Mouse (Mus musculus): ENCODE data around the gene Trmt5. TPM values are rescaled to one million over a fixed set of nuclear protein-coding genes. Genes with fewer than 3 reads are reported as not detected.
A peak's percentile ranks its signal among the peaks of the same experiment; 100 is the strongest.

Gene Trmt5
- polyA plus RNA-seq, 1 experiment: not detected

DNA sequence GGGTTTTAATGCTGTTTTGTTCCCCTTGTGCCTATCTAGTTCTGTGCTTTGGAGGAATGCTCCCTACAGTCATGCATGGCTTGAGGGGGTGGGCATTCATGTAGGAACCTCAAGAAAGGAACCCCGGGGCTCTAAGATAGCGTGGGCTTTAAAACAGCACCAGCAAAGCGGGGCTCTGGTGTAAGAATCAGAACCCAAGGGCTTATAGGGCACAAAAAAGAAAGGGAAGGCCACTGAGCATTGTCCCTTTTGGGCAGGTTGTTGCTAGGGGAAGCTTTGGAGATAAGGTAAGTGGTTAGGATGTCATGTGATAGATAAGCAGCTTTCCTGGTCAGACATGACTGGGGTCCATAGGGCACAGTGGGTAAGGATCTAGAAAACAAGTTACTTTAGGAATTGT lies 2.1 kb upstream of the Trmt5 start:
- Histone ChIP-seq H3K4me3 (ENCODE audit: insufficient read depth, low read depth, low read length) (no peak overlapping the region), H3K27ac (ENCODE audit: insufficient read depth, low read depth, low read length) (no peak overlapping the region), H3K4me1 (ENCODE audit: control insufficient read depth, insufficient read depth, low read length) (peaks cover 7% of the 10 kb centered on the region; the same call in 1 of the 2 replicates)
- TF ChIP-seq POLR2A (IDR thresholded peaks at IDR 0.05; ENCODE audit: insufficient read depth, low read depth, low read length) (no peak), CTCF (IDR thresholded peaks at IDR 0.05; ENCODE audit: insufficient read depth, low read depth, low read length) (no peak)
- 96% methylated on average over 3 of the region's 3 CpGs for WGBS

GRCm38 (mm10) chr12:73287609-73288008 lies 1.1 kb upstream of the Trmt5 start:
- no peak overlapping the region for H3K27ac ChIP-seq (ENCODE audit: insufficient read depth, low read depth, low read length)

GRCm38 (mm10) chr12:73274921-73275320 lies 11.6 kb downstream of the Trmt5 start:
- no peak for TF ChIP-seq CTCF (IDR thresholded peaks at IDR 0.05; ENCODE audit: insufficient read depth, low read depth, low read length)
- no peak for TF ChIP-seq POLR2A (IDR thresholded peaks at IDR 0.05; ENCODE audit: insufficient read depth, low read depth, low read length)
- H3K4me1 ChIP-seq (ENCODE audit: control insufficient read depth, insufficient read depth, low read length): no peaks in the 10 kb centered on the region
- WGBS: 98% methylated on average over 3 of the region's 3 CpGs
- no peak overlapping the region for H3K4me3 ChIP-seq (ENCODE audit: insufficient read depth, low read depth, low read length)
- H3K27ac ChIP-seq (ENCODE audit: insufficient read depth, low read depth, low read length): no peak overlapping the region

More at GRCm38 (mm10) chr12:73287609-73288008, 1.1 kb upstream of the Trmt5 start:
- Histone ChIP-seq H3K4me3 (ENCODE audit: insufficient read depth, low read depth, low read length) (peak overlapping the region; percentile 83), H3K4me1 (ENCODE audit: control insufficient read depth, insufficient read depth, low read length) (peaks cover 7% of the 10 kb centered on the region; the same call in 1 of the 2 replicates)
- 65% methylated on average over 8 of the region's 8 CpGs for WGBS
- TF ChIP-seq POLR2A (IDR thresholded peaks at IDR 0.05; ENCODE audit: insufficient read depth, low read depth, low read length) (no peak), CTCF (IDR thresholded peaks at IDR 0.05; ENCODE audit: insufficient read depth, low read depth, low read length) (no peak)

DNA sequence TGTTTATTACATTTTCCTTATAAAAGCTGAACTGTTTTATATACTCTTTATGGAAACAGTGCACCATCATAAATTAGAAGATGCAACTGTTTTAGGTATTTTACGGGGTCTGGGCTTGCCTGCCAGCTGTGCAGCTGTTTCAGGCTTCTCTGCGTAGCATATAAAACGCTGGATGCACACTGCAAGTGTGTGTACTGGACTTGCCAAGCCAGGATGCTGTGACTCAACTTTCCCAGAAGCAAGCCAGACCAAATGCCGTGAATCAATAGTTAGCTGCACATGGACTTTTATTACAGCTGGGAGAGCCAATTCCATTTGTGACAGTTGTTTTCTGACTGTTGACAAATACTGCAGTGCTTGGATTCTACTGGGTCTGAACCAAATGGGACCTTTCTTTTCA lies 16.6 kb downstream of the Trmt5 start:
- Histone ChIP-seq H3K27ac (ENCODE audit: insufficient read depth, low read depth, low read length) (no peak overlapping the region), H3K4me1 (ENCODE audit: control insufficient read depth, insufficient read depth, low read length) (no peaks in the 10 kb centered on the region), H3K4me3 (ENCODE audit: insufficient read depth, low read depth, low read length) (no peak overlapping the region)
- whole genome bisulfite sequencing: 67% methylated on average over 4 of the region's 4 CpGs
- TF ChIP-seq CTCF (IDR thresholded peaks at IDR 0.05; ENCODE audit: insufficient read depth, low read depth, low read length) (no peak), POLR2A (IDR thresholded peaks at IDR 0.05; ENCODE audit: insufficient read depth, low read depth, low read length) (no peak)

GRCm38 (mm10) chr12:73269531-73269930 lies 17.0 kb downstream of the Trmt5 start:
- H3K27ac ChIP-seq (ENCODE audit: insufficient read depth, low read depth, low read length): no peak overlapping the region
- H3K4me3 ChIP-seq (ENCODE audit: insufficient read depth, low read depth, low read length): no peak overlapping the region
- no peak for TF ChIP-seq POLR2A (IDR thresholded peaks at IDR 0.05; ENCODE audit: insufficient read depth, low read depth, low read length)
- H3K4me1 ChIP-seq (ENCODE audit: control insufficient read depth, insufficient read depth, low read length): no peaks in the 10 kb centered on the region
- 95% methylated on average over 3 of the region's 3 CpGs for WGBS

GRCm38 (mm10) chr12:73268497-73268896 lies 18.0 kb downstream of the Trmt5 start:
- no peak for TF ChIP-seq CTCF (IDR thresholded peaks at IDR 0.05; ENCODE audit: insufficient read depth, low read depth, low read length)
- TF ChIP-seq POLR2A (IDR thresholded peaks at IDR 0.05; ENCODE audit: insufficient read depth, low read depth, low read length): no peak
- H3K4me3 ChIP-seq (ENCODE audit: insufficient read depth, low read depth, low read length): no peak overlapping the region
- H3K4me1 ChIP-seq (ENCODE audit: control insufficient read depth, insufficient read depth, low read length): no peaks in the 10 kb centered on the region
- WGBS: 84% methylated on average over 1 of the region's 1 CpGs
- no peak overlapping the region for H3K27ac ChIP-seq (ENCODE audit: insufficient read depth, low read depth, low read length)

GRCm38 (mm10) chr12:73266597-73266996 lies 19.9 kb downstream of the Trmt5 start:
- Histone ChIP-seq H3K4me1 (ENCODE audit: control insufficient read depth, insufficient read depth, low read length) (no peaks in the 10 kb centered on the region), H3K4me3 (ENCODE audit: insufficient read depth, low read depth, low read length) (no peak overlapping the region), H3K27ac (ENCODE audit: insufficient read depth, low read depth, low read length) (no peak overlapping the region)
- WGBS: 89% methylated on average over 1 of the region's 1 CpGs
- no peak for TF ChIP-seq CTCF (IDR thresholded peaks at IDR 0.05; ENCODE audit: insufficient read depth, low read depth, low read length)
- TF ChIP-seq POLR2A (IDR thresholded peaks at IDR 0.05; ENCODE audit: insufficient read depth, low read depth, low read length): no peak

DNA sequence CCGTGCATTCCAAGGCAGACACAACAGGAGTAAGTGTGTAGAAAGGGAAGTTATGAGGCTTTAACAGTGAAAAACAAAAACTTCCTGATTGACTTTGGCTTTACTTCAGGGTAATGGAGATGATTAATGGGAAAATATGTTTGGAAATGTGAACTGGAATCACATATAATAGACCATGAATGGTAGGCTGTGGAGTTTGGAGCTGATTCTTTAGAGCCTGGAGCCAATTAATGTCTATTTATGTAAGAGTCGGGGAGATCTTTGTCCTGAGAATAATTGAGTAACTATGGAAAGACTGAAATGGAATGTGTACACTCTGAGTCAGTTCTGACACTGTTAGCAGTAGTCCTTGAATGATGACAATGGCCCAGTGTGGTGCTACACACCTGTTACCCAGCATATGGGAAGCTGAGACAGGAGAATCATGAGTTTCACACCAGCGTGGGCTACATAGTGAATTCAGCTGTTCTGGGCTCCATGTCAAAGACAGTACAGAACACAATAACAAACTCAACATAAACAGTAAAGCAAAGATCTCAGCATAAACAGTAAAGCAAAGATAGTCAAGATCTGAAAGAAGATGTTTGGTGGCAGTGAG lies 21.0 kb downstream of the Trmt5 start:
- WGBS: 51% methylated on average over 3 of the region's 3 CpGs
- no peaks in the 10 kb centered on the region for H3K4me1 ChIP-seq (ENCODE audit: control insufficient read depth, insufficient read depth, low read length)
- H3K4me3 ChIP-seq (ENCODE audit: insufficient read depth, low read depth, low read length): no peak overlapping the region
- TF ChIP-seq CTCF (IDR thresholded peaks at IDR 0.05; ENCODE audit: insufficient read depth, low read depth, low read length): no peak
- TF ChIP-seq POLR2A (IDR thresholded peaks at IDR 0.05; ENCODE audit: insufficient read depth, low read depth, low read length): no peak
- no peak overlapping the region for H3K27ac ChIP-seq (ENCODE audit: insufficient read depth, low read depth, low read length)

GRCm38 (mm10) chr12:73260339-73260738 lies 26.2 kb downstream of the Trmt5 start:
- H3K4me3 ChIP-seq (ENCODE audit: insufficient read depth, low read depth, low read length): no peak overlapping the region
- H3K4me1 ChIP-seq (ENCODE audit: control insufficient read depth, insufficient read depth, low read length): no peaks in the 10 kb centered on the region
- 98% methylated on average over 1 of the region's 1 CpGs for WGBS
- TF ChIP-seq CTCF (IDR thresholded peaks at IDR 0.05; ENCODE audit: insufficient read depth, low read depth, low read length) (no peak), POLR2A (IDR thresholded peaks at IDR 0.05; ENCODE audit: insufficient read depth, low read depth, low read length) (no peak)
- H3K27ac ChIP-seq (ENCODE audit: insufficient read depth, low read depth, low read length): no peak overlapping the region

DNA sequence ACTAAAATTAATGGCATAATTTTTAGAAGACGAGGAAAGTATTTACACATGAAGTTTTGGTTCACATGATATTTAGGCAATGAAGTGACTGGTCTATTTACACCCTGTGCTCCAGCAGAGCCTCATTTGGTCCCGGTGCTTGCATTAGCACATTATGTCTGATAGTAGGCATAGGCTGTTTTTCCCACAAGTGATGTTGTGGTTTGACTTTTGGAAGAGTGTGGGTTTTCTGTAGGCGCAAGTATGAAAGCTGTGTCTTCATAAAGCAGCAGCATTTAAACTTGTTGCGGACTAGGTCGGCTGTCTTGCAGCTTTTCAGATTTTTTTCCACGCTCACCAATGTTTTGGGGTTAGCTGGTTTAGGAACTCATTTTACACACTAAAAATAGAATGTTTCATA lies 27.2 kb downstream of the Trmt5 start:
- no peak overlapping the region for H3K27ac ChIP-seq (ENCODE audit: insufficient read depth, low read depth, low read length)
- no peak for TF ChIP-seq POLR2A (IDR thresholded peaks at IDR 0.05; ENCODE audit: insufficient read depth, low read depth, low read length)
- TF ChIP-seq CTCF (IDR thresholded peaks at IDR 0.05; ENCODE audit: insufficient read depth, low read depth, low read length): no peak
- WGBS: 85% methylated on average over 6 of the region's 6 CpGs
- no peaks in the 10 kb centered on the region for H3K4me1 ChIP-seq (ENCODE audit: control insufficient read depth, insufficient read depth, low read length)
- H3K4me3 ChIP-seq (ENCODE audit: insufficient read depth, low read depth, low read length): no peak overlapping the region

All from olfactory bulb, adult 2 months (tissue).